Mouse (Mus musculus) cerebral cortex, adult 2 months (tissue): ENCODE results near the gene Dpf1.

ENCODE experiments used
- WGBS: fragments of 180-500 bp; shearing (Covaris S2); methylation state at CpG from one replicate; pipeline ENCODE4 v1.1.7; 2018; 5-methylcytosine and 5-hydroxymethylcytosine counted together

Gene Dpf1

DNA sequence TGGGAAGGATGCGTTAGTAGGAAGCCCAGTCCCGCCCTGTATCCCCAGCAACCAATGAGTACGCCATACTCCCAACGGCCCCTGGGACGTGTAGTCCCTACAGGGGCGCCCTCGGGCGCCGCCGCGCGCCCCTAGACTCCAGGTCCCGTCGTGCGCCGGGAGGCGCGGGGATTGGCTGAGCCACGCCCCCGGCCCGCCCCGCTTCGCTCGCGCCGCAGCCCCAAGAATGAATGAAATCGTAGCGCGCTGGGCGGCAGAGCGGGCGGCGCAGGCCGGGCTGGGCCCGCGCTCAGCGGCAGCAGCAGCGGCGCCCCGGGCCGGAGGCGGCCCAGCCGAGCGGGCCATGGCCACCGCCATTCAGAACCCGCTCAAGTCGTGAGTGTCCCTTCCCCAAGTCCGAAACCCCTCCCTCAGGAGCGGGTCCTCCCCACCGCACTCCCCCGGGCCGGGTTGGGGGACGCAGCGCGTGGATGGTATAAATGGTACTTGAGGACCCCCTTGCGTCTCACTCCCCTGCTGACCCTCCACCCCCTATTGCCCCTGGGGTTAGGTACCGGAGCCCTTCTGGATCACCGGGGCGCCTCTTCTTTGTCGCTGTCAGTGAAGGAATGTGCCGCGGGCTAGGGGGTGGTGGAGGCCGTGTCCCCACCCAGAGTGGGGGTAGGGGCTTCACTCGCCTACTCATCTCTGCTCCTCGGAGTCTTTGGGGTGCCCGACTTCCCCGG is at the start of gene Dpf1:
Gene Dpf1 (plus strand): TSS at position 214 of the 725 bp plus-strand sequence.
- WGBS = under 1% methylated on average over 67 of the region's 67 CpGs

DNA sequence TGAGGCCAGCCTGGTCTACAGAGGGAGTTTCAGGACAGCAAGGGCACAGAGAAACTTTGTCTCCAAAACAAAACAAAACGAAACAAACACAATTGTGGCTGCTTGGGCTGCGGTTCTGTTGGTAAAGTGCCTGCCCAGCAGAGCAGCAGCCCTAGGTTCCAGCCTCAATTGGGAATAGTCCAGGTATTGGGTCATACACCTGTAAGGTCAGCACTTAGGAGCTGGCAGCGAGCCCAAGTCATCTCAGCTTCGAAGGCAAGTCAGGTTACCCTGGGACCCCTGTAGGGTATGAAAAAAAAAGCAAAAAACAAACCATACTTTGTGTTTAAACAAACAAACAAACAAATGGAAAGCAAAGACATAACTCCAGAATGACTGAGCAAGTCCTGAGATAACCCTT is 47.9 kb upstream of the Dpf1 start:
- 80% methylated on average over 4 of the region's 4 CpGs for WGBS

DNA sequence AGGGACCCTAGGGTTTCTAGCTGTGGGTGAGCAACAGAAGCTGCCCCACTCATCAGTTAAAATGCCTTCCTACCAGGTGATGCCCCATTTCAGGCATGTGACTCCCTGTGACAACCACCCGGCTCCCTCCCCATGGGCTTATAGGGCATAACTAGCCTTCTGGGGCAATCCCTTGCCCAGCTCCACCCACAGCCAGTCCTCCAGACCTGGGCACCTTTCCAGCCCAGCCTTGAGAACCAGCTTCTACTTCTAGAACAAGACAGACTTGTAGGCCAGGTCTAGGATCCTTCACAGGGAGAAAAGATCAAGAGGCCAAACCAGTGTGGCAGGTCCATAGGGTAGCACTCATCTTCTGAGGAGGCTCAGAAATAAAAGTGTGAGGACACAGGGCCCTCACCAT is 46.4 kb upstream of the Dpf1 start:
- WGBS = 84% methylated on average over 1 of the region's 1 CpGs

DNA sequence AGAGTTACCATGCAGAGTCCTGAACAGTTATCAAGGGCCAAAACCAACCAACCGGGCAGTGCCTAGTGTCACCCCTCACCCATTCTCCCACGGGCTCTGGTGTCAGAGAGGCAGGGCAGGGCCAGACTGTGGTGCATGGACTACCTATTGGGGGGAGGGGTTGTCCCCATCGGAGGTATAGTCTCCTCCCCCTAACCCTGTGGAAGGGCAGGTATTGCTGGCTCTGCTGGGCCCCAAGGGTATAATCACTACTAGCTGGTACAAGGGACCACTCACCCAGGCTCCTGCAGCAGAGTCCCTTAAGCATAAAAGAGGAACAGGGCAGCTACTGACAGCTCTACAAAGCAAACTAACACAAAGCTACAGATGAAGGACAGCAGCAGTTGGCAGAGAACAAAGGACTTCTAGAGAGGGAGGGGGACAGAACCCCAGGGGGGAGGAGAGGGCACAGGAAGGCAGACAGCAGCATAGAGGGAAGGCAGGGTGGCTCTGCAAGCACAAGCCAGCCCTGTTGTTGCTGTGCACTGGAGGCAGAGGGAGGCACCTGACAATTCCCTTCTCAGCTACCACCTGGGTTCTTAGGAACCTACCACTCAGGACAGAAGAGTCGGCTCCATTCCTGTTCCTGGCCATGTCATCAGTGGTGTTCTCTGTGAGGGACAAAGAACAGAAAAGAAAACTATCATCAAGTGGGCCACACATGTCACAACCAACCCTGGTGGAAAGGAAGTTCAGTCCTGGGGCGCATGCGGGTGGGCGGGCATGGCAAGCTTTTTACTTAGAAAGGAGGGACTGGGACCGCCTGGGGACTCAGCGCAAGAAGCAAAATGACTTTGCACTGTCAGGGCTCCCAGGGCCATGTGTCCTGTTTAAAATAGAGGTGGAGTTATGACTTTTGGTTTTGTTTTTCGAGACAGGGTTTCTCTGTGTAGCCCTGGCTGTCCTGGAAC is 43.7 kb upstream of the Dpf1 start:
- 81% methylated on average over 10 of the region's 10 CpGs for WGBS

DNA sequence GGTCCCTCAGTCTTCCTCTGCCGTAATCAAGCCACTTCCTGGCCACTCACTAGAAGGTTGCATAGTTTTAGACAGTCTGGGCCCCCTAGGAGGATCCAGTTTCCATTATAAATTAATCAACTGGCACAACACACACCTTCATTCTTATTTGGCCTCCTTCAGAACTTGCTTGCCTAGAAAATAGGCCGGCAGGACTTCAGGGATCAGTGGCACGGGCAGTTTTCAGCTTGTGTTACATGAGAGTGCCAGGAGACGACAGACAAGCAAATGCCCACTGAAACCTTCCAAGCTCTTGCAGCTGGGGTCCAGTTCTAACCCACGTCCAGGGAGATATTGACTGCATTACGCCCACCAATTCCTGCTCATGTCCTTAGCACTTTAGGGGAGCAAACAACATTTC is 41.6 kb upstream of the Dpf1 start:
- WGBS = 87% methylated on average over 6 of the region's 6 CpGs

DNA sequence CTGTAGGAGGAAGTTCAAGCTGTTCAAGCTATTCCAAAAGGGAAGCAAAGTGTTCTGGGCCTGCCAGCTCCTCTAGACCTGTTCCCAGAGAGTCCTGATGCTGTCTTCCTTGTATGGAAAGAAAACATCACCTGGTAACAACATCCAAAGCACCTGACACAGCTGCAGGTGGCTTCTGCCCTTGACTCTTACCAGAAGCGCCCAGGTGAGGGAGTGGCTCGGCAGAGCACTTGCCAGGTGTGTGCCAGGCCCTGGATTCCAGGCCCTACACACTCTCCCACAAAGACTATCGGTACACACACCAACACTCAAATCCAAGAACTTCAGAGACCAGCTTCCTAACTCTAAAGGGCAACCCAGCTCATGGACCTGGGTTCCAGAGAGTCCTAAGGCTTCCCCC is 39.9 kb upstream of the Dpf1 start:
- WGBS = 98% methylated on average over 3 of the region's 3 CpGs

DNA sequence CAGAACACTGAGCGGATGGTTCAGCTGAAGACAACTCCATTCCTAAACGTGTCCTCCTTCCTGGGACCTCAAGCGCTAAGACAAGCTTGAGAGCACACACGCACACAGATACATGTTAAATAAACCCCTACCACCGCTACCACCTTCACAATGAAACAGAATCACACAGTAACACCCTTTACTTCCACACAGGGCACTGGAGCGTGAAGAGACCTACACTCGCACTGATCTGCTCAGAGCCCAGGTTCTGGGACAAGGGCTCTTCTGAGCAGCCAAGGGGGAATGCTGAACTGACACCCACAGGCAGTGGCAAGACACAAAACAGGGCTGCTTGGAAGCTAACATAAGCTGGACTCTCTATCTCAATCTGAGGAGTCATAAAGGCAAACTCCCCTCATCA is 38.1 kb upstream of the Dpf1 start:
- 95% methylated on average over 7 of the region's 7 CpGs for WGBS

DNA sequence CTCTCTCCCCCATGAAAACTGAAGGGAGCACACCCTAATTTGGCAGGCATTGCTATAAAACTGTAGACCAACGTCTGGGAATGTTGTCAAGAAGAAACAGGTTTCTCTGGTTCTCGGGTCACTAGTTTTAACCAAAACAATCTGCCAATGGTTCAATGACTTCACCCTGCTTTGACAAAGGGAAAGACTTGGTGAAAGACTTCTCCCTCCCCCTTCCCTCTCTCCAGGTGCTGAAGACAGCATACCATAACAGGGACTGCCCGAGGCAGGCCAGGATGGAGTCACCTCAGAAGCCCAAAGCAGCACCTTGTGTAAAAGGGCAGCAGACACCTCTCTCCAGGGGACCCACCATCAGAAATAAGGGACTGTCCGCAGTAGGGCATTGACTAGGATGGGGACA is 36.8 kb upstream of the Dpf1 start:
- WGBS = 83% methylated on average over 4 of the region's 4 CpGs

DNA sequence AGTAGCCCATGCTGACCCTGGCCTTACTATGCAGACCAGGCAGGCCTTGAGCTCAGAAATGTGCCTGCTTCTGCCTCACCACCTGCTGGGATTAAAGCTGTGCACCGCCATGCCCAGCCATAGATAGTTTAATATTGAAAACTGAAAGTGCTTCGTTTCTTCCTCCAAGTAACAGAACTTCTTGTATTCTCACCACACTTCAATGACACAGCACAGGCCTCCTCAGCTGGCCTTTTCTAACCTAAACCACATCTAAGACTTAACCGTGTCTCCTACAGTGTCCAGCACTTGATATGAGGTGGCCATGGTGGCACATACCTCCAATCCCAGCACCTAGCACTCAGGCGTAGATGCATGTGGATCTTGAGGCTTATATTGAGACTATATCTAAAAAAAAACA is 33.3 kb upstream of the Dpf1 start:
- WGBS = 93% methylated on average over 4 of the region's 4 CpGs

DNA sequence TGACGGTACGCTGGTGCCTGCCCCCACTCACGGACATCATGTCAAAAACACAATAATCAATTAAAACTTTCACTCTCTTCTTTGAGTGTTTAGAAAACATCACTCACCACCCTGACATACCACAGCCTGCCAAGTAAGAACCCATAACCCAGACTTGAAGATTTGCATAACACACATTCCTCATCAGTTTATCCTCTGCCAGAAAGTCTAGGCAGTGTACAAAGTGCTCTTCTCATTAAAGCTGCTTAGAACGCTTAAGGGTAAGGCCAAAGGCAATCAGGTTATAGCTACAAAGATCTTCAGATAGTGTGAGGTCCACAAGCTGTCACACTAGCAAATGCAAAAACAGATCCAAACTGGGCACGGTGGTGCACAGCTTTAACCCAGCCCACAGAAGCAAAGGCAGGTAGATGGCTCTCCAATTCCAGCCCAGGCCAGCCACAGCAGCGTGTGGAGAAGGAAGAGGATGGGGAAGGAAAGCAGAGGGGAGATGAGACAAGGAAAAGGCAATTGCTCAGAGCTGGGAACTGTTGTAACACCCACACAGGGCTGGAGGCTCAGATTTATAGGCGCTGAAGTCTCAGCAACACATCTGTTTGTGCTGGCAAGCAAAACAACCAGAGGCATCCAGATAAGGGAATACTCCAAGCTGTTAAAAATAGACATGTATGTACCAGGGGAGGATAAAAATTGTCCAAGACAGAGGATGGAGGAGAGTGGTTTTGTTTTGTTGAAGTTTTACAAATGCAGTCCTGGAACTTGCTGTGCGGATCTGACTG is 31.9 kb upstream of the Dpf1 start:
- WGBS = 49% methylated on average over 8 of the region's 8 CpGs

DNA sequence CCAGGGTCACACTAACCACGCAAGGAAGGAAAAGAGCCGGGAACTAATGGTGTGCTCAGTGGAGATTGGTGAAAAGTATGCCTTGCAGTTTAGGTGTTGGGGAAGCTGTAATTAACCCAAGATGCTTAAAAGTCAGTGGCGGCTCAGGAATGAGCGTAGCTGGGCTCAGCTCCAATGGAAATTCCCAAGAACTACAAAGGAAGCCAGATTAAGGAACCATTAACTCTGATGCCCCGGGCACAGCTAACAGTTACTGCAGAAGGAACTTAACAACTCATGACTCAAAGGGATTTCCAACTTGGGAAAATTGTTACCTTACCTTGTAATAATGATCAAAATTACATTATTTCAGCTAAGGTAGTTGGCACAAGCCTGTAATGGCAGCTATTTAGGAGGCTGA is 27.0 kb upstream of the Dpf1 start:
- WGBS = 69% methylated on average over 5 of the region's 5 CpGs

DNA sequence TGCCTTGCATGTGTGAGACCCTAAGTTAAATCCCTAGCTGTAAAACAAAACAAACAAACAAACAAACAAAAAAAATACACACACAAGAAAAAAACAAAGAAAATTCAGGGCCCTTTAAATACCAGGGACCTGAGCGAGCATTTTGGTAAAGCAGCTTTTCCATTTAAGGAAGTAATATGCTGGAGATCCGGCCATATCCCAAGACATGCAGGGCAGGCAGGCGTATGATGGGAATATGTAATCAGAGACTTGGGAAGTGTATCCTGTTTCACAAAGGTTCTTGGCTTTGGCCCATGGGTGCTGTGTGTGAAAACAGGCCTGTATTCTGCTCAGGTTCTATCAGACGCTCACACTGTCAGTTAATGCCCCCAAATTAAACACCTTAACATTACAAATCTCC is 26.2 kb upstream of the Dpf1 start:
- 90% methylated on average over 4 of the region's 4 CpGs for WGBS

DNA sequence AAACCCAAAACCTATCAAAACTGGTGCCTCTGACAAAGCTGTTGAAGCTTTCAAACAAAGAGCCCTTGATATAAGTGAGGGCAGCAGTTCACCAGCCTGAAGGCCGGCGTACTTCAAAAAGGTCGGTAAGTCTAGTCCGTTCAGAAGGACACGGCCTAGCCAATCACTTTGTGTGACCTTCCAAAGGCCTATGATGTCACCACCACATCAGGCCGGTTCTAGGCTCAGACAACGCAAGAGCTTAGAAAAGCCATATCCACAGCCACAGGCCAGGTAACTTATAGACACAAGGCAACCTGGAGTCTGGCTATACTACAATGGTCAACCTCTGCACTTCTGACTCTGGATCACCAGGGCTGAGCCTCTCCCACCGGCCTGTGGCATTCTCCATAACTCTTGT is 23.8 kb upstream of the Dpf1 start:
- WGBS = 93% methylated on average over 8 of the region's 8 CpGs

DNA sequence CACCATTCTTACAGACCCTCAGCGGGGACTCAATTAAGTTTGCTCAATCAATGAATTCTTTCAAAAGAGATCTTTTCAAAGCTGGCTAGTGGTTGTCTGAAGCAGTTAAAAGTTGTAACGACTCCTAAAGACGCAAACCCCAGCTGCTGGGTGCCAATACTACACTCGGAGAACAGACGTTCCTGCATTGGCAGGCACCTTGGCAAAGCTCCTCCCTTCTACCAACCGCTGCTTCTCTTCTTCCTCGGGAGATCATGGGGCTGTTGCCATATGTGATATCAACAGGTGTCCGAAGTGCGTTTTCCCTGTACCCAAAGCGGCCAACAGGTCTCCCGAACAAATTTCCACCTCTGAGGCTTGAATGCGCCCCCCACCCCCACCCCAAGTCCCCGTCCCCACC is 22.9 kb upstream of the Dpf1 start:
- WGBS = 13% methylated on average over 13 of the region's 13 CpGs

DNA sequence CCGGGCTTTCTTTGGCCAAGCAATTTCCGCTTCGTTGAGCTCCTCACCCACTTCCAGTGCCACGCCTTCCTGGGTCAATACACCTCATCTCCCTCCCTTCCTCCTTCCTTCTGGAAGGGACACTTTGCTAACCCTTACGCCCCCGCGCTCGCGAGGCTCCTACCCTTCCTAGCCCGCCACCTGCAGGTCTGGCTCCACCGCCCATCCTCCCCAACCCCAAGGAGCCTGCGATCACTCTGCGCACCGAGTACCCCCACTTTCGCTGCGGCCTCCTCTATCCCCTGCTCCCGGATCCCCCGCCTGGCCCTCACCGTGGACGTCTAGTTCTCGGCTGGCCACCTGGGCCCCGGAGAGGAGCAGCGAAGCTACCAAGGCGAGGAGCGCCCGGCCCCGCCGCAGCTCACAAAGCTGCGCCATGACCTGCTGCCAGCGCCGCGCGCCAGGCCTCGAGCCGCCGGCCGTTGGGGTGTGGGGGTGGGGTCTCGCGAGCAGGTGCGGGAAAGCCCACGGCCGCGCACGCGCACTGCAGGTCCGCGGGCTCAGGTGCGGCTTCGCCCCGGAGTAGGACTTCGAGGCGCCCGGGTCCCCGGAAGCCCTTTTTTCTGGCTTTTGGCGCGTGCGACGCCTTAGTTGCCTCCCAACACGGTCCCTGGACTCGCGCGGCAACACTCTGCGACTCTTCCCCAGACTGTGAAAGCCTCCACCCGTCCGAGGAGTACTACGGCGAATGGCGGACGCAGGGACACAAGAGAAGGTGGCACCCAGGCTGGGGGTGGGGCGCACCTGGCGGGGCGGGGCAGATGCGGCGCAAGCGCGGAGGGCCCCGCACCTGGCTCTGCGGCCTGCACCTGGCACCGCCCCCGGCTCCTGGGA is 22.3 kb upstream of the Dpf1 start, which contains the start of gene Spint2:
Gene Spint2 (minus strand): TSS at position 712 of the 873 bp plus-strand sequence.
- under 1% methylated on average over 80 of the region's 80 CpGs for WGBS

DNA sequence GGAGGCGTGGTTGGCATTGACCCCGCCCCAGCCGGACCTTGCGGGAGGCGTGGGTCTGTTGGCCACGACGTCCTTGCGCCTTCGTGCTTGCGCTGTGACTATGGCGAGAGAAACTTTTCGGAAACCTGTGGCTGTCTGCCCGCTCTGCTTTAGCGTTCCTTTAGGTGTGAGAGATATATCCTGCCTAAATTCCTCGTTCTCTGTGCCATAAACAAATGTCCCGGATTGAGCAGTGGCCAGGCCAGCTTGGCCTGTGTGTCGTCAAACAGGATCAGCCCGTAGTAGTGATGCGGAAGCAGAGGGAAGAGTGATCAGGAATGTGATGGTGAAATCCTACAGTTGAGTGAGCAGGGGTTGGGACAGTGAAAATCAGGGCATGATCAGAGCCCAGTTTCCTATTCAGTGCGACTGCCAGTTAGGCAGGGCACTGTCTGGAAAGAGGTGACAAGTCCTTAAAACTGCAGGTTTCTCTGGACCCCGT is 21.6 kb upstream of the Dpf1 start:
- WGBS = 13% methylated on average over 21 of the region's 21 CpGs

DNA sequence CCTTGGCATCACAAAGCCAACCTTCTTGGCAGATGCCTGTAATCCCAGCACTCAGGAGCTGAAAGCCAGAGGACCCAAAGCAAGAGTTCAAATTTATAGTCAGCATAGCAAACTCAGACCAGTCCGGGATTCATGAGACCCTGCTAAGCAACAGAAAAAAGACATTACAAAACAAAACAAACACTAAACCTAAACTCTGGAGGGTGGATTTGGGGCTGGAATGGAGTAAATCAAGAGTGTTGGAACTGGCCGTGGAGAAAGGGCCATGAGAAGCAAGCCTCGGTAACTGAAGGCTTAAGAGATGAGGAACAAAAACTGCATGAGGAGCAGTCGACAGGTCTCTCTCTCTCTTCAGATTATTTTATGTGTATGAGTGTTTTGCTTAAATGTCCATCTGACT is 19.9 kb upstream of the Dpf1 start:
- 88% methylated on average over 4 of the region's 4 CpGs for WGBS

DNA sequence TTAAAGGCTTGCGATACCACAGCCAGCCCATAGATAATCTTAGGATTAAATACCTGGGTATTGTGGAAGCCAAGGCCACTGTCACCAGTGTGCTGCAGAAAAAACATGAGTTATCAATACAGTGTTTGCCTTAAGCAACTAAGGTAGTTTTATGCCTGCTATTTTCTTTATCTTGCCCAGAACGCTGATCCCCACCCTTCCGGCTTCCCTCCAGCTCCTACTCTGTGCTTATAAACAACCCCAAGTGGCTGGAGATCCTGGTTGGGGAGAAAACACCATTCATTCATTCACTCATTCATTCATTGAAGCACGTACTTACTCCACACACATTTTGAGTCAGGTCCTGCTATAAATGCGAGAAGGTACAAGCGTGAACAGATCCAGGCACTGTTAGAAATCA is 19.2 kb upstream of the Dpf1 start:
- WGBS = 97% methylated on average over 6 of the region's 6 CpGs

DNA sequence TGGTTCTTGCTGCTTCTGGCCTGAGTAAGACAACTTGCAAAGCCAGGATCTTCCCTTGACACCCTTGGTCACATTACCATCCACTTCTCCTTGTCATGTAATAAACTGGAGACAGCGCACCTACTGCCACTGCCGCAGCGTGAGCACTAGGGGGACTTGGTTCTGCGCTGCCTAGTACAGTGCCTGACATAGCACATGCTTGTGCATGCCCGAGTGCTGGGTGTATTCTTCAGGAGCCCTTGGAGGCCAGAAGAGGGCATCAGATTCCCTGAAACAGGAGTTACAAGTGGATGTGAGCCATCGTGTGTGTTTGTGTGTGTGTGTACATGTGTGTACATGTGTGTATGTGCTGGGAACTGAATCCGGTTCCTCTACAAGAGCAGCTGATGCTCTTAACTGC is 16.3 kb upstream of the Dpf1 start:
- 91% methylated on average over 7 of the region's 7 CpGs for WGBS

DNA sequence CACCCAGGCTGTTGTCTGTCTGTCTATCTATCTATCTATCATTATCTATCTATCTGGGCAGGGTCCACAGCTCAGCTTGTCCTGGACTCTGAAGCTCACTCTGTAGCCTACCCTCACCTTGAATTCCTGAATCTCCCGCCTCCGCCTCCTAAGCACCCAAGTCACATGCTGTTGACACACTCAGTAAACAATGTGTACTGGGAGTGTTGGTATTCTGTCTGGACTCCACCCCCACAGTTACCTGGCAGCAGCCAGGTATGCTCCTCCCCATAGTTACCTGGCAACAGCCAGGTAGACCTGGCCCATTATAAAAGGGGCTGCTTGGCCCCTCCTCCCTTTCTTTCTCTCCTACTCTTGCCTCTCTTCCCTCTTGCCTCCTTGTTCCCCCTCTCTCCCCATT is 15.7 kb upstream of the Dpf1 start:
- 92% methylated on average over 2 of the region's 2 CpGs for WGBS
